Mouse (Mus musculus) lung, postnatal 0 days (tissue): ENCODE results near the gene Hmx1.

Experiments used
- CTCF ChIP-seq: IDR thresholded peaks from 2 replicates; pipeline ENCODE4 v1.5.1; 2016; ENCODE audit warnings: antibody characterized with exemption, mild to moderate bottlenecking
- EP300 ChIP-seq: IDR thresholded peaks from 2 replicates; pipeline ENCODE4 v1.6.1; 2016; ENCODE audit warnings: antibody characterized with exemption, mild to moderate bottlenecking, control low read depth

DNA sequence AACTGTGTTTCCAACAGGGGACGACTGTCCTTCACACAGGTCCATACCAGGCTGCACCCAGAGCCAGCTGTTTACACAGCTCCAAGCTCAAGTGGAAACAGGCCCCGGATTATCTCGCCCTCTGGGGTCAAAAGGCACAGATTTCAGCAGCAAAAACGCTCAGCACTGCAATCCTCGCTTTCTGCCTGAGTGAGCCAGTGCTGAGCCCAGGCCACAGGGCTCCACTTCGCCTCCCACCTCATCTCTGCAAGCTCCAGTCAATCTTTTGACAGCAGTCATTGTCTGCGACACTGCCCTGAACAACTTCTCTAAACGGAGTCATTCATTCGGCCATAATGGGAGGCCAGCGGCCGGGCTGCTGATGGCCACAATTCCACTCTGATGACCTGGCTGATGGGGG, 36.3 kb downstream of the Hmx1 start:
- TF ChIP-seq CTCF (no peak), EP300 (no peak)
